Mouse (Mus musculus): ENCODE data around the gene Rsph3a. TPM values are rescaled to one million over a fixed set of nuclear protein-coding genes. Genes with fewer than 3 reads are reported as not detected.
"Not testable (repeated sequence)": the region's sequence is repeated elsewhere in the genome, so short reads cannot be mapped to it uniquely, and the experiment has no call there.

The Rsph3a gene
- 112 and 159 TPM in 2 replicates for polyA plus RNA-seq (2012; ENCODE audit: insufficient read depth, insufficient read length, missing spikeins)

- Histone ChIP-seq H3K4me3 (ENCODE audit: insufficient read depth, low read depth, low read length) (peak within 1 kb of the TSS; percentile 87), H3K27ac (replicated peaks; ENCODE audit: low read depth, low read length) (peak within 1 kb of the TSS; percentile 93)
- H3K4me1 ChIP-seq (ENCODE audit: control insufficient read depth, insufficient read depth, insufficient read length, low read length), result not testable (repeated sequence)
Observed at GRCm38 (mm10) chr17:7945117-7946052, at the start of gene Rsph3a. TSS of gene Rsph3a (plus strand) at chr17:7945614.

GRCm38 (mm10) chr17:7896047-7896635 is 49.3 kb upstream of the Rsph3a start:
- Histone ChIP-seq H3K27ac (replicated peaks; ENCODE audit: low read depth, low read length) (no peak overlapping the region), H3K4me1 (ENCODE audit: control insufficient read depth, insufficient read depth, insufficient read length, low read length) (no peaks in the 10 kb centered on the region), H3K4me3 (ENCODE audit: insufficient read depth, low read depth, low read length) (no peak overlapping the region)

DNA sequence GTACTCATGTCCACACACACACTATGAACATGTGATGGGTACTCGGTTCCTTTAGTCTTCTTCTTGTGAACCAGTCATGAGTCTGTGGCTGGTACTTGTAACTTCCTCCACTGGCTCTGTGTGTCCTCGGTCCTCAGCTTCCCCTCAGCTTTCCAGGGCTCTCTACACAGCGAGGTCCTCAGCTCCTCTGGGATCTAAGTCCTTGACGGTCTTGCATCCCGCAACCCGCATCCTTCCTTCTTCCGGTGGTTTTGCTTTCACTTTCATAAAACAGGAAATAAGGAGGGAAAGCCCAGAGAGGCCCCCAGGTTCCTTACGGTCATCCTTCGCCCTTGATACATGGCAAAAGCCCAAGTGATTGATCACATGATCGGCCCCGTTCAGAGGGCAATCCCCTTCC is 48.3 kb upstream of the Rsph3a start:
- H3K4me3 ChIP-seq (ENCODE audit: insufficient read depth, low read depth, low read length), result peak overlapping the region; percentile 43
- no peak overlapping the region for H3K27ac ChIP-seq (replicated peaks; ENCODE audit: low read depth, low read length)

DNA sequence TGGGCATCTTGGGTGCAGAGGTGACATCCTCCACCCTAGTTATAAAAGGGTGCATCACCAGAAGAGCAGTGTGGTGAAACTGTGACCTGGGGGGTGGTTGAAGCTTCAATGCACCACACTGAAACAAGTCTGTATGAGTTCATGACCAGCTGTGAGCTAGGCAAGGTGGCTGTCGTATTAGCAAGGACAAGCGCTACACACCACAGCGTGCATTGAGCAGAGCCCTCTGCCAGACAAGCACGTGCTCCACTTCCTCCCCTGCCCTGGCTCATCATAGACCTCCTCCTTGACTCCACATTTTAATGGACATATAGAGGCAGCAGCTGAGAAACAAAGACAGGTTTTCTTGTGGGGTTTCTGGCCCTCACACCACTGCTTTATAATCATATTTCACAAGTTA is 47.7 kb upstream of the Rsph3a start:
- Histone ChIP-seq H3K4me3 (ENCODE audit: insufficient read depth, low read depth, low read length) (no peak overlapping the region), H3K27ac (replicated peaks; ENCODE audit: low read depth, low read length) (no peak overlapping the region), H3K4me1 (ENCODE audit: control insufficient read depth, insufficient read depth, insufficient read length, low read length) (no peaks in the 10 kb centered on the region)

More for the DNA sequence above, 48.3 kb upstream of the Rsph3a start:
- H3K4me1 ChIP-seq (ENCODE audit: control insufficient read depth, insufficient read depth, insufficient read length, low read length), result no peaks in the 10 kb centered on the region

DNA sequence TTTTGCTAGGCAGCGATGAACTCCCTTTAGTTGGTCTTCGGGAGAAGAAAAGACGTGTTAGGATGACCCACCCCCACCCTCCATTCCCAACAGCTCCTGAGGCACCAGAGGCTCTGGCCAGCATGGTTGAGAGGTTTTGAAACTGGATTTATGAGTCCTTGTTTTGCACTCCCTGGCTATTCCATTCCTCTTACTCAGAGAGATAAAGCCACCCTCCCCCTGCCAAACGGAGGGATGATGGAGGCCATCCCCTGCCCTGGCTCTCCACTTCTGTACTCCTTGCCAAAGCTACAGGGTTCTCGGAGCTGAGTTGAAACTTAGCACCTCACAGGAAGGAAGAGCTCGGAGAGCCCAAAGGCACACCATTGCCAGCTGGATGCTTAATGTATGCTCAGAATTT is 46.2 kb upstream of the Rsph3a start:
- Histone ChIP-seq H3K4me3 (ENCODE audit: insufficient read depth, low read depth, low read length) (no peak overlapping the region), H3K27ac (replicated peaks; ENCODE audit: low read depth, low read length) (no peak overlapping the region), H3K4me1 (ENCODE audit: control insufficient read depth, insufficient read depth, insufficient read length, low read length) (no peaks in the 10 kb centered on the region)

DNA sequence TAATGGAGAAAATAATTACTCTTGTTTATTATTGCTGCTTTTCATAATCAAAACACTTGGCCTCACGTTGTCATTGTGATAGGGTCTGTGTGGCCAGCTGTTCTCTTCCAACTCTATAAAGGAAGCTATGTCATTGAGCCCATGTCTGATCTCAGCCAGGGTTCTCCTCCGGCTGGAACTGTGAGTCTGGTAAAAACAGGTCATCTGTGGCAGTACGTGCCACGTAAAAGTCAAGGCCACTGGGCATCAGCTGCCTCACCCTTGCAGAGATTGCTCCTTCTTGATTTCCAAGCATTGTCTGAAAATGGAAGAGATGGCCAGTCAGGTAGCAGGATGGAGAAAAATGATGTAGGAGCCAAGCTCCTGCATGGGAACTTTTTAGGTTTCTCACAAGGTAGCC is 45.5 kb upstream of the Rsph3a start:
- Histone ChIP-seq H3K27ac (replicated peaks; ENCODE audit: low read depth, low read length) (no peak overlapping the region), H3K4me3 (ENCODE audit: insufficient read depth, low read depth, low read length) (no peak overlapping the region), H3K4me1 (ENCODE audit: control insufficient read depth, insufficient read depth, insufficient read length, low read length) (no peaks in the 10 kb centered on the region)

GRCm38 (mm10) chr17:7901536-7901935 is 43.9 kb upstream of the Rsph3a start:
- H3K27ac ChIP-seq (replicated peaks; ENCODE audit: low read depth, low read length), result no peak overlapping the region
- H3K4me1 ChIP-seq (ENCODE audit: control insufficient read depth, insufficient read depth, insufficient read length, low read length), result no peaks in the 10 kb centered on the region
- H3K4me3 ChIP-seq (ENCODE audit: insufficient read depth, low read depth, low read length), result no peak overlapping the region

DNA sequence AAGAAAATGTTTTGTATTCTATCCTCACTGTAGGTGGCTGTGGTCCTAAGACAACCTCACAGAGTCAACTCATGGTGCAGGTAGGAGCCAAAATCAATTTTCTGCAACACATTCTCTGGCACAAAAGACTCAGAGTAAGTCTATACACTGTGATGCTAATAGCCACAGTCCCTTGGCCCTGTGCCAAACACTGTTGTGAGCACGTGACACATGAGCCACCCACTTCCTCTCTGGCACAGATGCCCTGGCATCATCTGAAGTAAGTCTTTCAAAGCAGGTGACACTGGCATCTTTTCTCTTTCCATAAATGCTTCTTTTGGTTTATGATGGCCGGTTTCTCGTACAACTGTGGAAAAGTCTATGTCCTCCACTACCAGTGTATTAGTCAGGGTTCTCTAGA is 43.1 kb upstream of the Rsph3a start:
- Histone ChIP-seq H3K4me1 (ENCODE audit: control insufficient read depth, insufficient read depth, insufficient read length, low read length) (no peaks in the 10 kb centered on the region), H3K27ac (replicated peaks; ENCODE audit: low read depth, low read length) (no peak overlapping the region), H3K4me3 (ENCODE audit: insufficient read depth, low read depth, low read length) (no peak overlapping the region)

GRCm38 (mm10) chr17:7904992-7905391 is 40.4 kb upstream of the Rsph3a start:
- no peak overlapping the region for H3K4me3 ChIP-seq (ENCODE audit: insufficient read depth, low read depth, low read length)
- H3K4me1 ChIP-seq (ENCODE audit: control insufficient read depth, insufficient read depth, insufficient read length, low read length), result no peaks in the 10 kb centered on the region
- H3K27ac ChIP-seq (replicated peaks; ENCODE audit: low read depth, low read length), result no peak overlapping the region

DNA sequence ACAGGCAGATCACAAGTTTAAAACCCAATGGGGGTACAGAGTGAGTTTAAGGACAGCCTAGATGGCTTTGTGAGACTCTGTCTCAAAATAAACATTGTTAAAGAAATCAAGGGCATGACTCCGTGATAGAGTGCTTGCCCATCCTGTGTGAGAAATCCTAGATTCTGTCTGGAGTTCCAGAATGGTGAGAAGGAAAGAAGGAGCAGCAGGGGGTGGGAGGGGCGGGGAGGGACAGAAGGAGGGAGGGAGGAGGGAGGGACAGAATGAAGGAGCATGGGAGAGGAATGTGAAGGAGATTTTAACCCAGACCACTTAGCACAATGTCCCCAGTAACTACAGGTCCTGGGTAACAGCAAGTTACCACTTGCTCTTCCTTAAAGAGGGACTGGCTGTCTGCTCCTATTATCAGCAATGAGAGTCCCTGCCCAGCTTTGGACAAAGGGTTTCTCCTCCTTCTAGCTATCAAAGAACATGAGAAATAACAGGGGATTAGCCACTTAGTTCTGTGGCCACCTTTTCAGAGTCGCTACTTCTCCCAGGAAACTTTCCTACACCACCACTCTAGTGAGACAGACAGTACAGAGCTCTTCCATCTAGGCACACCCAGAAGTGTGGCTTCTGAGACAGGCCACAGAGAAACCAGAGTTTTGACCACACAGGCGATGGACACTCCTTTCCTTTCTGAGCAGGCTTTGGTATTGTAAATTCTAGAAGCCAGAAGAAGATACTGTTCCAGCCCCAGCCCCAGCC is 39.3 kb upstream of the Rsph3a start:
- Histone ChIP-seq H3K4me1 (ENCODE audit: control insufficient read depth, insufficient read depth, insufficient read length, low read length) (no peaks in the 10 kb centered on the region), H3K4me3 (ENCODE audit: insufficient read depth, low read depth, low read length) (no peak overlapping the region), H3K27ac (replicated peaks; ENCODE audit: low read depth, low read length) (no peak overlapping the region)

DNA sequence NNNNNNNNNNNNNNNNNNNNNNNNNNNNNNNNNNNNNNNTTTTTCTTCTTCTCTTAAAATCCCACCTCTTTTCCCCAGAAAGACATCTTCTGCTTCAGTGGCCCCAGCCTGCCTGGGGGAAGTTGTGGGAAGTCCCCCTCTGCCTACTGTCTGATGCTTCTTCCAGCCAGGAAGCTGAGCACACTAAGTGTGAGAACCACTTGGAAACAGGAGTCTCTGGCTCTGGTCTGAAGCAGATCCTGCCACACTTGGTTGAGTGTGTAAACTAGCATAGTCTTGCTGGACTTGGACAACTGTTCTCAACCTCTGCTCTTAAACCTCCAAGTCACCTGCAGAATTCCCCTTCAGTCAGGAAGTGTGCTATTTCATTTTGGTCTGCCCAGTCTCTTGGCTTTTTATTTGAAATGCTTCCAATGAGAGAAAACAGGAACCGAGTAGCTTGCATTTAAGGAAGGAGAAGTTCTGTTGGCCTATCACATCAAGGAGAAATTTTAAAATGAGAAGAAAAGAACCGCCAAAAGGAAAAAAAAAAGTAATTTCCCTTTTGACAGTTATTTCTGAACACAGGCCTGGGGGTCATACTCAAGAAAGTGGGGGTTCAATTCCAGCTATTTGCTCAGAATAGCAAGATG is 30.7 kb upstream of the Rsph3a start:
- Histone ChIP-seq H3K4me3 (ENCODE audit: insufficient read depth, low read depth, low read length) (no peak overlapping the region), H3K27ac (replicated peaks; ENCODE audit: low read depth, low read length) (peak overlapping the region; percentile 31), H3K4me1 (ENCODE audit: control insufficient read depth, insufficient read depth, insufficient read length, low read length) (no peaks in the 10 kb centered on the region)

GRCm38 (mm10) chr17:7915791-7916190 is 29.6 kb upstream of the Rsph3a start:
- Histone ChIP-seq H3K4me1 (ENCODE audit: control insufficient read depth, insufficient read depth, insufficient read length, low read length) (no peaks in the 10 kb centered on the region), H3K27ac (replicated peaks; ENCODE audit: low read depth, low read length) (no peak overlapping the region), H3K4me3 (ENCODE audit: insufficient read depth, low read depth, low read length) (no peak overlapping the region)

DNA sequence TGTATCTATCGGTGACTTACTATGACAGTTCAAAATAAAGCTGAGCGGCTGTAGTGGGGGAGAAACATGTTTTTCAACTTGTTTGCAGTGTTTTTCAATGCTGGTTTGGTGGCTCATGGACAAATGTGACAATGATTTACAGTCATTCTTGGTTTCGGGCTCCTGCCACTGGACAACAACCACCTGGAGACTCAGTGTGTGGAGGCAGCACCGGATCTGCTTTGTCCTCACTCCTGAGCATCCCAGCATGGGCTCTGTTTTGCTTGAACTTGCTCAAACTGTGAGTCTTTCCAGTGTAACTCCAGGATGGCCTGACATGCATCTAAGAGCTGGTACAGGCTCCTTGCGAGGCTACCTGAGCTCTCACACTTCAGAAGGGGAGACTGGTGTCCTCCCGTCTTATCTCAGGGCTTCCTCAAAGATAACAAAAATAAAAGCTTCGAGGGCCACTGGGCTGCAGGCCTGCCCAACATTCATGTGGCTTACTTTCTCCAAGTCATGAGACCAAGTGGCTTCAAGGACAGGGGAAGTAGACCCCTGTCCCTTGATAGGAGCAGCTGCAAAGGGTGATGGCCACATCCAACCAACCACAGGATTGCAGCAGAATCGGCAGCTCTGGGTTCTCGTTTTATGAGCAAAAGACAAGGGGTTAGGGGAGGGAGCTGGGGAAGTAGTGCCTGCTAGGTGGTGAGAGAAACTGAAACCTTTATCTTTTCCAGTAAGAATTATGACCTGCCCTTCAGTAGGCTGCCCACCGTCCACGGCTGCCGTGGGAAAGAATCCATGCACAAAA is 28.4 kb upstream of the Rsph3a start:
- H3K4me3 ChIP-seq (ENCODE audit: insufficient read depth, low read depth, low read length), result no peak overlapping the region
- H3K4me1 ChIP-seq (ENCODE audit: control insufficient read depth, insufficient read depth, insufficient read length, low read length), result no peaks in the 10 kb centered on the region
- H3K27ac ChIP-seq (replicated peaks; ENCODE audit: low read depth, low read length), result peak overlapping the region; percentile 17

GRCm38 (mm10) chr17:7918355-7918754 is 27.1 kb upstream of the Rsph3a start:
- H3K4me3 ChIP-seq (ENCODE audit: insufficient read depth, low read depth, low read length), result no peak overlapping the region
- no peak overlapping the region for H3K27ac ChIP-seq (replicated peaks; ENCODE audit: low read depth, low read length)
- H3K4me1 ChIP-seq (ENCODE audit: control insufficient read depth, insufficient read depth, insufficient read length, low read length), result no peaks in the 10 kb centered on the region
